Mouse (Mus musculus): ENCODE data around the gene Adora1. TPM values are rescaled to one million over a fixed set of nuclear protein-coding genes. Genes with fewer than 3 reads are reported as not detected.
A peak's percentile ranks its signal among the peaks of the same experiment; 100 is the strongest.

Gene Adora1
- polyA plus RNA-seq, 1 experiment from 2014 or later: 8.3 TPM

GRCm38 (mm10) chr1:134198197-134198995, 36.8 kb downstream of the Adora1 start:
- H3K9me3 ChIP-seq: no peaks in the 10 kb centered on the region
- H3K4me2 ChIP-seq: no peak overlapping the region
- H3K4me3 ChIP-seq: no peak overlapping the region
- peaks cover 5% of the 10 kb centered on the region; the same call in 1 of the 2 replicates for H3K27me3 ChIP-seq (replicated peaks)
- H3K9ac ChIP-seq: no peak overlapping the region
- H3K27ac ChIP-seq (replicated peaks): no peak overlapping the region
- H3K4me1 ChIP-seq: peaks cover 36% of the 10 kb centered on the region
- 82% methylated on average over 12 of the region's 12 CpGs for WGBS
- no peaks in the 10 kb centered on the region for H3K36me3 ChIP-seq
- ATAC-seq (ENCODE audit: extremely low read depth, insufficient number of reproducible peaks, low FRiP score, low TSS enrichment): no peak

- WGBS: 77% methylated on average over 15 of the region's 15 CpGs
- Histone ChIP-seq H3K4me3 (no peak overlapping the region), H3K27ac (replicated peaks) (no peak overlapping the region)
Observed at GRCm38 (mm10) chr1:134197325-134197982, 37.8 kb downstream of the Adora1 start.

GRCm38 (mm10) chr1:134196386-134196785, 38.8 kb downstream of the Adora1 start:
- H3K27ac ChIP-seq (replicated peaks): peak overlapping the region; percentile 84
- peaks cover 41% of the 10 kb centered on the region for H3K4me1 ChIP-seq
- H3K4me3 ChIP-seq: no peak overlapping the region
- no peaks in the 10 kb centered on the region for H3K9me3 ChIP-seq
- H3K36me3 ChIP-seq: no peaks in the 10 kb centered on the region
- peak overlapping the region; percentile 54 for H3K9ac ChIP-seq
- WGBS: 53% methylated on average over 4 of the region's 4 CpGs
- no peak for ATAC-seq (ENCODE audit: extremely low read depth, insufficient number of reproducible peaks, low FRiP score, low TSS enrichment)
- peaks cover 15% of the 10 kb centered on the region; the same call in 1 of the 2 replicates for H3K27me3 ChIP-seq (replicated peaks)
- H3K4me2 ChIP-seq: no peak overlapping the region

More at GRCm38 (mm10) chr1:134197325-134197982, 37.8 kb downstream of the Adora1 start:
- Histone ChIP-seq H3K9ac (no peak overlapping the region), H3K4me2 (no peak overlapping the region), H3K9me3 (no peaks in the 10 kb centered on the region), H3K4me1 (peaks cover 41% of the 10 kb centered on the region), H3K27me3 (replicated peaks) (peaks cover 15% of the 10 kb centered on the region; the same call in 1 of the 2 replicates), H3K36me3 (no peaks in the 10 kb centered on the region)
- ATAC-seq (ENCODE audit: extremely low read depth, insufficient number of reproducible peaks, low FRiP score, low TSS enrichment): no peak

GRCm38 (mm10) chr1:134195979-134196378, 39.3 kb downstream of the Adora1 start:
- WGBS: 18% methylated on average over 4 of the region's 4 CpGs
- Histone ChIP-seq H3K4me1 (peaks cover 41% of the 10 kb centered on the region), H3K36me3 (no peaks in the 10 kb centered on the region), H3K27ac (replicated peaks) (peak overlapping the region; percentile 84), H3K9ac (peak overlapping the region; percentile 54), H3K27me3 (replicated peaks) (peaks cover 14% of the 10 kb centered on the region; the same call in 1 of the 2 replicates), H3K9me3 (no peaks in the 10 kb centered on the region), H3K4me2 (peak overlapping the region; percentile 14; the same call in 1 of the 2 replicates), H3K4me3 (no peak overlapping the region)
- ATAC-seq (ENCODE audit: extremely low read depth, insufficient number of reproducible peaks, low FRiP score, low TSS enrichment): no peak

GRCm38 (mm10) chr1:134195571-134195970, 39.7 kb downstream of the Adora1 start:
- ATAC-seq (ENCODE audit: extremely low read depth, insufficient number of reproducible peaks, low FRiP score, low TSS enrichment): no peak; the same call in 1 of the 2 replicates
- H3K4me1 ChIP-seq: peaks cover 41% of the 10 kb centered on the region
- H3K4me2 ChIP-seq: peak overlapping the region; percentile 14; the same call in 1 of the 2 replicates
- peak overlapping the region; percentile 54; the same call in 1 of the 2 replicates for H3K9ac ChIP-seq
- 11% methylated on average over 3 of the region's 3 CpGs for WGBS
- H3K9me3 ChIP-seq: no peaks in the 10 kb centered on the region
- peaks cover 15% of the 10 kb centered on the region for H3K27me3 ChIP-seq (replicated peaks)
- no peaks in the 10 kb centered on the region for H3K36me3 ChIP-seq
- peak overlapping the region; percentile 84 for H3K27ac ChIP-seq (replicated peaks)
- no peak overlapping the region for H3K4me3 ChIP-seq

- WGBS: 24% methylated on average over 2 of the region's 2 CpGs
- Histone ChIP-seq H3K27ac (replicated peaks) (peak overlapping the region; percentile 84), H3K9me3 (no peaks in the 10 kb centered on the region), H3K4me3 (no peak overlapping the region), H3K9ac (peak overlapping the region; percentile 54; the same call in 1 of the 2 replicates), H3K4me1 (peaks cover 41% of the 10 kb centered on the region), H3K36me3 (no peaks in the 10 kb centered on the region), H3K27me3 (replicated peaks) (peaks cover 20% of the 10 kb centered on the region), H3K4me2 (peak overlapping the region; percentile 14; the same call in 1 of the 2 replicates)
- no peak for ATAC-seq (ENCODE audit: extremely low read depth, insufficient number of reproducible peaks, low FRiP score, low TSS enrichment)
Observed at GRCm38 (mm10) chr1:134195117-134195516, 40.1 kb downstream of the Adora1 start.

GRCm38 (mm10) chr1:134194298-134195022, 40.8 kb downstream of the Adora1 start:
- Histone ChIP-seq H3K4me1 (peaks cover 43% of the 10 kb centered on the region), H3K4me3 (no peak overlapping the region), H3K27ac (replicated peaks) (peak overlapping the region; percentile 84; the same call in 1 of the 2 replicates), H3K36me3 (no peaks in the 10 kb centered on the region), H3K9me3 (no peaks in the 10 kb centered on the region), H3K27me3 (replicated peaks) (peaks cover 27% of the 10 kb centered on the region), H3K4me2 (no peak overlapping the region), H3K9ac (no peak overlapping the region)
- WGBS: 53% methylated on average over 16 of the region's 16 CpGs
- no peak for ATAC-seq (ENCODE audit: extremely low read depth, insufficient number of reproducible peaks, low FRiP score, low TSS enrichment)

GRCm38 (mm10) chr1:134193674-134194197, 41.5 kb downstream of the Adora1 start:
- 35% methylated on average over 7 of the region's 7 CpGs for WGBS
- peaks cover 34% of the 10 kb centered on the region for H3K27me3 ChIP-seq (replicated peaks)
- peak overlapping the region; percentile 45; the same call in 1 of the 2 replicates for H3K9ac ChIP-seq
- H3K9me3 ChIP-seq: no peaks in the 10 kb centered on the region
- H3K27ac ChIP-seq (replicated peaks): no peak overlapping the region
- no peak overlapping the region for H3K4me3 ChIP-seq
- H3K4me2 ChIP-seq: no peak overlapping the region
- no peak for ATAC-seq (ENCODE audit: extremely low read depth, insufficient number of reproducible peaks, low FRiP score, low TSS enrichment)
- H3K4me1 ChIP-seq: peaks cover 50% of the 10 kb centered on the region
- no peaks in the 10 kb centered on the region for H3K36me3 ChIP-seq

GRCm38 (mm10) chr1:134193126-134193525, 42.1 kb downstream of the Adora1 start, which contains the start of gene Mybph:
Mybph (plus strand) TSS chr1:134193448.
- Histone ChIP-seq H3K9ac (peak within 1 kb of the TSS; percentile 45), H3K9me3 (no peaks in the 10 kb centered on the region), H3K27ac (replicated peaks) (no peak within 1 kb of the TSS), H3K36me3 (no peaks in the 10 kb centered on the region), H3K4me2 (no peak within 1 kb of the TSS), H3K4me3 (no peak within 1 kb of the TSS), H3K4me1 (peaks cover 50% of the 10 kb centered on the region), H3K27me3 (replicated peaks) (peaks cover 40% of the 10 kb centered on the region)
- 63% methylated on average over 1 of the region's 1 CpGs for WGBS
- no peak for ATAC-seq (ENCODE audit: extremely low read depth, insufficient number of reproducible peaks, low FRiP score, low TSS enrichment)

- H3K27ac ChIP-seq (replicated peaks): no peak overlapping the region
- no peaks in the 10 kb centered on the region for H3K9me3 ChIP-seq
- WGBS: 35% methylated on average over 4 of the region's 4 CpGs
- H3K9ac ChIP-seq: no peak overlapping the region
- H3K4me3 ChIP-seq: no peak overlapping the region
- H3K27me3 ChIP-seq (replicated peaks): peaks cover 50% of the 10 kb centered on the region
- no peaks in the 10 kb centered on the region for H3K36me3 ChIP-seq
- H3K4me1 ChIP-seq: peaks cover 50% of the 10 kb centered on the region
- H3K4me2 ChIP-seq: no peak overlapping the region
- ATAC-seq (ENCODE audit: extremely low read depth, insufficient number of reproducible peaks, low FRiP score, low TSS enrichment): no peak
Observed at GRCm38 (mm10) chr1:134192024-134192423, 43.2 kb downstream of the Adora1 start.

Measured in heart, embryonic 13.5 days (tissue).